Mouse (Mus musculus) spleen, embryonic (tissue): ENCODE measurements around the gene Fam118a.
"Not testable (repeated sequence)": the region's sequence is repeated elsewhere in the genome, so short reads cannot be mapped to it uniquely, and the experiment has no call there.

Source experiments
- CTCF ChIA-PET: fragments of 350-600 bp; sonication (Branson Sonifier 250); formaldehyde crosslinking; loops from one replicate; lab custom pipeline; 2022; lab: Charles Lee

The Fam118a gene

GRCm38 (mm10) chr15:85011895-85012661, 16.7 kb upstream of the Fam118a start:
- CTCF ChIA-PET = no interaction called here

GRCm38 (mm10) chr15:85012662-85013054, 16.1 kb upstream of the Fam118a start:
- CTCF ChIA-PET = no interaction called here

- CTCF ChIA-PET = interaction anchor here (0.7 kb wide), 1 partner anchor 159 kb away, joined by 3 read pairs; no protein-coding TSS in a partner anchor
These were observed 13.0 kb upstream of the Fam118a start for GRCm38 (mm10) chr15:85015771-85016170.

GRCm38 (mm10) chr15:85016951-85017664, 11.6 kb upstream of the Fam118a start, which contains the start of gene Upk3a:
Upk3a (plus strand) TSS chr15:85017141.
- CTCF ChIA-PET = no interaction called here

GRCm38 (mm10) chr15:85022211-85022610, 6.5 kb upstream of the Fam118a start:
- CTCF ChIA-PET = no interaction called here

- CTCF ChIA-PET = no interaction called here
These were observed 2.6 kb upstream of the Fam118a start for GRCm38 (mm10) chr15:85026197-85026596.

- CTCF ChIA-PET = no interaction called here
These were observed 1.0 kb upstream of the Fam118a start for GRCm38 (mm10) chr15:85027740-85028139.

- CTCF ChIA-PET = not testable (repeated sequence)
These were observed 1.9 kb downstream of the Fam118a start for GRCm38 (mm10) chr15:85030643-85031042.

GRCm38 (mm10) chr15:85031866-85032265, 3.1 kb downstream of the Fam118a start:
- CTCF ChIA-PET = no interaction called here

- CTCF ChIA-PET = not testable (repeated sequence)
These were observed 5.2 kb downstream of the Fam118a start for GRCm38 (mm10) chr15:85033916-85034315.

- CTCF ChIA-PET = interaction anchor here (1.1 kb wide), 1 partner anchor 113 kb away, joined by 3 read pairs; the partner anchor contains the start of gene Nup50
These were observed 8.0 kb downstream of the Fam118a start for GRCm38 (mm10) chr15:85036566-85037342.

- CTCF ChIA-PET = interaction anchor here (0.5 to 0.6 kb wide), 2 partner anchors 49 to 622 kb away, joined by 3 to 4 read pairs; partner anchors contain the start of gene 5031439G07Rik
These were observed 8.6 kb downstream of the Fam118a start for GRCm38 (mm10) chr15:85037343-85037690.

GRCm38 (mm10) chr15:85041546-85042225, 12.9 kb downstream of the Fam118a start:
- CTCF ChIA-PET = no interaction called here

- CTCF ChIA-PET = no interaction called here
These were observed 13.7 kb downstream of the Fam118a start for GRCm38 (mm10) chr15:85042361-85042954.

- CTCF ChIA-PET = no interaction called here
These were observed 14.4 kb downstream of the Fam118a start for GRCm38 (mm10) chr15:85043116-85043515.

GRCm38 (mm10) chr15:85043761-85044160, 15.0 kb downstream of the Fam118a start:
- CTCF ChIA-PET = no interaction called here

GRCm38 (mm10) chr15:85046230-85046950, 17.6 kb downstream of the Fam118a start:
- CTCF ChIA-PET = no interaction called here

- CTCF ChIA-PET = no interaction called here
These were observed 19.1 kb downstream of the Fam118a start for GRCm38 (mm10) chr15:85047865-85048264.

GRCm38 (mm10) chr15:85049758-85050157, 21.0 kb downstream of the Fam118a start:
- CTCF ChIA-PET = no interaction called here

- CTCF ChIA-PET = no interaction called here
These were observed 25.4 kb downstream of the Fam118a start for GRCm38 (mm10) chr15:85054098-85054497.
